In the genomic region with DNA sequence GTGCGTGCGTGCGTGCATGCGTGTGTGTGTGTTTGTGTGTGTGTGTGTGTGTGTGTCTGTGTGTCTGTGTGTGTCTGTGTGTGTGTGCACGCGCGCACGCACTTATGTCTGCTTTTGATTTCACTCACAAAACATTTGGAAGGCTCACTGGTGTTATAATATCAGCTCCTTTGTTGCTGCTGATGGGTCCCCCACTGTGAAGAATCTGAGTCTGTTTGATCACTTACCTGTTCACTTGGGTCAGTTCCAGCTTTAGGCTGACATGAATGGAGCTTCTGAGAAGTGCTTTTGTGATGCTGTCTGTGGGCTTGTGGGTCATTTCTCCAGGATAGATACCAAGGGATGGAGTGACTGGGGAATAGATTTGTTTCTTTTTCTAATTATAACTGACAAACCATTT, we compare ENCODE assay signal across 17 mouse cellular contexts. TPM values are rescaled to one million over a fixed set of nuclear protein-coding genes. Genes with fewer than 3 reads are reported as not detected.
"Had no signal": no experiment of that assay in that cellular context is flagged by ENCODE, and none has a peak within 500 bp of the region (broad histone marks: within the 10 kb centered on the region; RNA-seq: fewer than 3 reads in every experiment).

No protein-coding gene starts in this region.

- H3K9me3 ChIP-seq: midbrain, embryonic 13.5 days; midbrain, embryonic 15.5 days; neural tube, embryonic 12.5 days; stomach, embryonic 15.5 days had no signal

- H3K4me2 ChIP-seq: lung, embryonic 14.5 days; midbrain, embryonic 11.5 days; midbrain, embryonic 13.5 days; midbrain, embryonic 15.5 days; neural tube, embryonic 12.5 days; stomach, embryonic 15.5 days had no signal

- H3K4me1 ChIP-seq: midbrain, embryonic 13.5 days; midbrain, embryonic 15.5 days; neural tube, embryonic 12.5 days; stomach, embryonic 15.5 days had no signal

- H3K4me3 ChIP-seq: midbrain, embryonic 13.5 days; midbrain, embryonic 15.5 days; myocyte; neural tube, embryonic 12.5 days; stomach, embryonic 15.5 days had no signal

- ATAC-seq: midbrain, embryonic 13.5 days; midbrain, embryonic 15.5 days had no signal

- H3K27ac ChIP-seq: midbrain, embryonic 13.5 days; midbrain, embryonic 15.5 days; neural tube, embryonic 12.5 days; stomach, embryonic 15.5 days; stomach, postnatal 0 days had no signal

- DNase-seq: lung, adult 18-20 months; lung, embryonic 14.5 days; lung, postnatal 10 days; right cerebral cortex, postnatal 14 days; thymus, adult 2 months; thymus, postnatal 25 days; thymus, postnatal 4 days had no signal

- H3K9ac ChIP-seq: lung, embryonic 14.5 days; midbrain, embryonic 13.5 days; midbrain, embryonic 15.5 days; neural tube, embryonic 12.5 days; stomach, embryonic 15.5 days had no signal

- H3K27me3 ChIP-seq: midbrain, embryonic 13.5 days; midbrain, embryonic 15.5 days; neural tube, embryonic 12.5 days; stomach, embryonic 15.5 days had no signal

RNA-seq across cellular contexts. Expression of a gene that starts 48.9 kb away (rescaled TPM):
- total RNA-seq: megakaryocyte, adult 5-6 weeks; megakaryocyte-erythroid progenitor cell, adult 5-6 weeks; neutrophil, adult 5-6 weeks had no signal
- polyA plus RNA-seq: midbrain, embryonic 11.5 days; myocyte had no signal
